Mouse (Mus musculus) heart, postnatal 0 days (tissue): ENCODE measurements at regions not wholly inside any gene's neighbourhood (a gene's known extent, or its start where the extent isn't known, plus 50 kb on each side); places are given as distances from the start of the nearest gene placed in this dataset.

ENCODE experiments used
- CTCF ChIP-seq: IDR thresholded peaks from 2 replicates; pipeline ENCODE4 v1.5.1; 2016; ENCODE audit warnings: antibody characterized with exemption, control low read depth, low read depth
- EP300 ChIP-seq: IDR thresholded peaks from 2 replicates; pipeline ENCODE4 v1.6.1; 2016; ENCODE audit warnings: antibody characterized with exemption, low read depth

- TF ChIP-seq EP300 (no peak), CTCF (no peak)
These were observed 67.3 kb upstream of the Tiparp start for GRCm38 (mm10) chr3:65460936-65461335.
